In genomic region chrX:101419725-101420699, GRCm38 (mm10) we compare ENCODE assay signal across 8 mouse cellular contexts. TPM values are rescaled to one million over a fixed set of nuclear protein-coding genes. Genes with fewer than 3 reads are reported as not detected.
A peak's percentile ranks its signal among the peaks of the same experiment; 100 is the strongest.
DNase-seq lines count a peak whose midpoint lies in the region; ATAC-seq lines count a peak whose summit lies in the region.

No protein-coding gene starts in this region.

- 18% methylated on average over 54 of the region's 54 CpGs for WGBS in embryonic facial prominence, embryonic 10.5 days
- 20% methylated on average over 48 of the region's 54 CpGs for WGBS in midbrain, embryonic 11.5 days

- peaks cover 16% of the 10 kb centered on the region for H3K36me3 ChIP-seq in embryonic facial prominence, embryonic 10.5 days (replicated peaks)
- H3K36me3 ChIP-seq in midbrain, embryonic 11.5 days (ENCODE audit: control insufficient read depth, insufficient read depth, low read length) = no peaks in the 10 kb centered on the region

- peak overlapping the region; percentile 87 for H3K27ac ChIP-seq in embryonic facial prominence, embryonic 10.5 days (replicated peaks)
- H3K27ac ChIP-seq in midbrain, embryonic 11.5 days (ENCODE audit: low read depth, low read length) = no peak overlapping the region

- H3K9me3 ChIP-seq in embryonic facial prominence, embryonic 10.5 days = no peaks in the 10 kb centered on the region
- no peaks in the 10 kb centered on the region for H3K9me3 ChIP-seq in midbrain, embryonic 11.5 days (ENCODE audit: control insufficient read depth, low read length)

- H3K4me2 ChIP-seq in midbrain, embryonic 11.5 days = peak overlapping the region; percentile 61

- peaks cover 66% of the 10 kb centered on the region for H3K27me3 ChIP-seq in embryonic facial prominence, embryonic 10.5 days (replicated peaks; ENCODE audit: low read depth, poor library complexity, severe bottlenecking)
- no peaks in the 10 kb centered on the region for H3K27me3 ChIP-seq in midbrain, embryonic 11.5 days (ENCODE audit: control insufficient read depth, insufficient read depth, low read length)

- peak overlapping the region; percentile 72 for H3K4me3 ChIP-seq in embryonic facial prominence, embryonic 10.5 days
- H3K4me3 ChIP-seq in midbrain, embryonic 11.5 days (ENCODE audit: low read depth, low read length) = peak overlapping the region; percentile 57

- intact Hi-C loops in left cerebral cortex, postnatal 4 days (cut with DNase I) = no loop called here

- DNase-seq in adrenal gland, postnatal 10 days = peak; percentile 91
- peak; percentile 92 for DNase-seq in embryonic facial prominence, embryonic 10.5 days (ENCODE audit: low spot score)
- peak; percentile 85 for DNase-seq in kidney, adult 11 months
- DNase-seq in left cerebral cortex, postnatal 4 days = peak; percentile 90
- peak; percentile 92 for DNase-seq in midbrain, embryonic 11.5 days (ENCODE audit: low spot score, missing footprints)
- peak; percentile 84 for DNase-seq in right cerebral cortex, postnatal 4 days
- peak; percentile 83 for DNase-seq in yolk sac, embryonic 10.5 days (ENCODE audit: low spot score)

- peaks cover 21% of the 10 kb centered on the region for H3K4me1 ChIP-seq in embryonic facial prominence, embryonic 10.5 days
- H3K4me1 ChIP-seq in midbrain, embryonic 11.5 days (ENCODE audit: control insufficient read depth, insufficient read depth, low read length) = 0 out of 2 replicates have a peak, but pooled peaks cover 2% of the 10 kb centered on the region

- peak overlapping the region; percentile 63 for H3K9ac ChIP-seq in midbrain, embryonic 11.5 days (ENCODE audit: low read length)

- ATAC-seq in granulocyte monocyte progenitor cell, adult 5-6 weeks (replicated peaks; ENCODE audit: poor library complexity, severe bottlenecking) = peak; percentile 94
- peak; percentile 97 for ATAC-seq in midbrain, embryonic 11.5 days (ENCODE audit: low FRiP score)

RNA-seq across cellular contexts. Expression of gene Zmym3, which starts 0.6 kb away (rescaled TPM):
- 10 to 100 TPM; 54.9 to 91.8 TPM for total RNA-seq in adrenal gland, postnatal 10 days (2021)
- 20.9 and 27.5 TPM in 2 replicates for polyA plus RNA-seq in embryonic facial prominence, embryonic 10.5 days (2016; fragmentation: Nextera tagmentation; extraction: Ambion mirVana)
- total RNA-seq in granulocyte monocyte progenitor cell, adult 5-6 weeks (2014; fragmentation: Nextera tagmentation) = 48.8 and 50.6 TPM in 2 replicates
- total RNA-seq in granulocyte monocyte progenitor cell, adult 5-6 weeks (2017) = 33.7 and 52.5 TPM in 2 replicates
- 100 to 1,000 TPM; 195 to 217 TPM for total RNA-seq in left cerebral cortex, postnatal 4 days (2021)
- 17.0 and 20.4 TPM in 2 replicates for polyA plus RNA-seq in midbrain, embryonic 11.5 days (2014; fragmentation: Nextera tagmentation; extraction: Ambion mirVana)

RNA-seq across cellular contexts. Expression of gene Nono, which starts 9.1 kb away (rescaled TPM):
- 100 to 1,000 TPM; 185 to 186 TPM for total RNA-seq in adrenal gland, postnatal 10 days (2021)
- 646 and 656 TPM in 2 replicates for polyA plus RNA-seq in embryonic facial prominence, embryonic 10.5 days (2016; fragmentation: Nextera tagmentation; extraction: Ambion mirVana)
- total RNA-seq in granulocyte monocyte progenitor cell, adult 5-6 weeks (2014; fragmentation: Nextera tagmentation) = 239 and 268 TPM in 2 replicates
- total RNA-seq in granulocyte monocyte progenitor cell, adult 5-6 weeks (2017) = 475 and 508 TPM in 2 replicates
- 100 to 1,000 TPM; 236 to 271 TPM for total RNA-seq in left cerebral cortex, postnatal 4 days (2021)
- polyA plus RNA-seq in midbrain, embryonic 11.5 days (2014; fragmentation: Nextera tagmentation; extraction: Ambion mirVana) = 700 and 727 TPM in 2 replicates

RNA-seq across cellular contexts. Expression of gene Itgb1bp2, which starts 28.9 kb away (rescaled TPM):
- total RNA-seq in adrenal gland, postnatal 10 days (2021) = 10 to 100 TPM in 1 of 2 experiments, 1 to 10 TPM in 1; 8.9 to 43.1 TPM
- 2.3 and 3.2 TPM in 2 replicates for polyA plus RNA-seq in embryonic facial prominence, embryonic 10.5 days (2016; fragmentation: Nextera tagmentation; extraction: Ambion mirVana)
- total RNA-seq in granulocyte monocyte progenitor cell, adult 5-6 weeks (2014; fragmentation: Nextera tagmentation) = 2.9 TPM in 1 of 2 replicates, not detected in the other
- 4.0 TPM in 1 of 2 replicates, not detected in the other for total RNA-seq in granulocyte monocyte progenitor cell, adult 5-6 weeks (2017)
- 1 to 10 TPM; 4.0 to 4.6 TPM for total RNA-seq in left cerebral cortex, postnatal 4 days (2021)
- 1.1 and 1.9 TPM in 2 replicates for polyA plus RNA-seq in midbrain, embryonic 11.5 days (2014; fragmentation: Nextera tagmentation; extraction: Ambion mirVana)

RNA-seq across cellular contexts. Expression of gene Gjb1, which starts 43.8 kb away (rescaled TPM):
- total RNA-seq in adrenal gland, postnatal 10 days (2021) = 10 to 100 TPM; 42.2 to 80.7 TPM
- not detected in 2 replicates for polyA plus RNA-seq in embryonic facial prominence, embryonic 10.5 days (2016; fragmentation: Nextera tagmentation; extraction: Ambion mirVana)
- not detected in 2 replicates for total RNA-seq in granulocyte monocyte progenitor cell, adult 5-6 weeks (2014; fragmentation: Nextera tagmentation)
- total RNA-seq in granulocyte monocyte progenitor cell, adult 5-6 weeks (2017) = not detected in 2 replicates
- total RNA-seq in left cerebral cortex, postnatal 4 days (2021) = 1 to 10 TPM; 2.2 to 2.7 TPM
- polyA plus RNA-seq in midbrain, embryonic 11.5 days (2014; fragmentation: Nextera tagmentation; extraction: Ambion mirVana) = not detected in 2 replicates
